Mouse (Mus musculus) megakaryocyte, embryonic 14.5 days (primary cell): ENCODE measurements around the gene Tmem208.

Experiments used
- FLI1 ChIP-seq: IDR thresholded peaks from 2 replicates; pipeline ENCODE4 v1.6.1; 2012; ENCODE audit warnings: low read length, inconsistent platforms, mixed read lengths
- GATA1 ChIP-seq: IDR thresholded peaks from 3 replicates; pipeline ENCODE4 v1.6.1; 2012; ENCODE audit warnings: mixed read lengths, low read length, inconsistent platforms, borderline replicate concordance

- TF ChIP-seq GATA1: no peak
- no peak for TF ChIP-seq FLI1
Observed at GRCm38 (mm10) chr8:105384070-105384469, 57.9 kb downstream of the Tmem208 start.
